Mouse (Mus musculus) small intestine, adult 2 months (tissue): ENCODE results near the gene Ccdc87. TPM values are rescaled to one million over a fixed set of nuclear protein-coding genes. Genes with fewer than 3 reads are reported as not detected.
"Not testable (repeated sequence)": the region's sequence is repeated elsewhere in the genome, so short reads cannot be mapped to it uniquely, and the experiment has no call there.

Experiments used
- H3K27ac ChIP-seq: fragments of 200-500 bp; 2 replicates; pipeline ENCODE4 v1.5.1; 2012; ENCODE audit warnings: low read depth, low read length, control low read depth, inconsistent platforms; ENCODE audit not compliant: insufficient read depth
- H3K27me3 ChIP-seq: fragments of 200-500 bp; 2 replicates; pipeline ENCODE4 v1.6.1; 2012; ENCODE audit warnings: mild to moderate bottlenecking, moderate library complexity, low read length, inconsistent platforms; ENCODE audit not compliant: control insufficient read depth, insufficient read depth
- H3K36me3 ChIP-seq: fragments of 200-500 bp; 2 replicates; pipeline ENCODE4 v1.6.1; 2012; ENCODE audit warnings: mild to moderate bottlenecking, low read length, control low read depth, inconsistent platforms; ENCODE audit not compliant: control insufficient read depth, insufficient read depth
- H3K4me1 ChIP-seq: fragments of 200-500 bp; 2 replicates; pipeline ENCODE4 v1.6.1; 2012; ENCODE audit warnings: low read length, inconsistent platforms, mixed read lengths; ENCODE audit not compliant: control insufficient read depth, insufficient read depth, insufficient read length
- H3K4me3 ChIP-seq: fragments of 200-500 bp; 2 replicates; pipeline ENCODE4 v1.5.1; 2012; ENCODE audit warnings: low read depth, mild to moderate bottlenecking, control low read depth, inconsistent platforms, low read length, moderate library complexity
- CTCF ChIP-seq: fragments of 200-500 bp; IDR thresholded peaks from 2 replicates; pipeline ENCODE4 v1.5.1; 2012; ENCODE audit warnings: low read depth, mild to moderate bottlenecking, control low read depth, inconsistent platforms, low read length, moderate library complexity, mixed read lengths; ENCODE audit not compliant: insufficient replicate concordance, insufficient read length; ENCODE audit errors: extremely low read depth
- POLR2A ChIP-seq: fragments of 200-500 bp; IDR thresholded peaks from 2 replicates; pipeline ENCODE4 v1.6.1; 2012; ENCODE audit warnings: low read depth, mild to moderate bottlenecking, control low read depth, inconsistent platforms, low read length, moderate library complexity
- WGBS: fragments of 180-500 bp; shearing (Covaris S2); methylation state at CpG from one replicate; pipeline ENCODE4 v1.1.7; 2018; 5-methylcytosine and 5-hydroxymethylcytosine counted together
- polyA plus RNA-seq: library from polyadenylated mRNA; depleted of rRNA; stranded (reverse); fragments of >200 nt; gene quantifications from 2 replicates; pipeline ENCODE4 v1.2.3, GENCODE M21; 2012

Ccdc87 gene
- polyA plus RNA-seq, 1 experiment, result 0.11 TPM

DNA sequence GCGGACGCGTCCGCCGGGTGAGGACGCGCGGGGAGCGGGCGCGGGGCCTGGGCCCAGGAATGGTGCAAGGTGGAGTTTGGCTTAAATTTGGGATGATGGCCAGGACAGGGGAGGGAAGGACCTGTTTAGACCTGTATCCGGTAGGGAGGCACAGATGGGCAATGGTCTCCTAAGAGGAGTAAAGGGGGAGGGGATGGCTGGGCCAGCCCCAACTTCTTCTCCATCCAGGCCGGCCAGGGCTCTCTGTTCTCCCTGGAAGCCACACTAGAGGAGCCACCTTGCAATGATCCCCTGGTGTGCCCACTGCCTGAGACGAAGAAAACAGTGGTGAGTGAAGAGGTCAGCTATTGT, 16.3 kb downstream of the Ccdc87 start:
- H3K4me1 ChIP-seq, result peaks cover 2% of the 10 kb centered on the region; the same call in 1 of the 2 replicates
- peak overlapping the region; percentile 63 for H3K4me3 ChIP-seq
- no peak overlapping the region for H3K27ac ChIP-seq
- 6% methylated on average over 14 of the region's 14 CpGs for WGBS
- no peaks in the 10 kb centered on the region for H3K36me3 ChIP-seq
- TF ChIP-seq POLR2A, result no peak
- TF ChIP-seq CTCF, result no peak
- H3K27me3 ChIP-seq, result no peaks in the 10 kb centered on the region

DNA sequence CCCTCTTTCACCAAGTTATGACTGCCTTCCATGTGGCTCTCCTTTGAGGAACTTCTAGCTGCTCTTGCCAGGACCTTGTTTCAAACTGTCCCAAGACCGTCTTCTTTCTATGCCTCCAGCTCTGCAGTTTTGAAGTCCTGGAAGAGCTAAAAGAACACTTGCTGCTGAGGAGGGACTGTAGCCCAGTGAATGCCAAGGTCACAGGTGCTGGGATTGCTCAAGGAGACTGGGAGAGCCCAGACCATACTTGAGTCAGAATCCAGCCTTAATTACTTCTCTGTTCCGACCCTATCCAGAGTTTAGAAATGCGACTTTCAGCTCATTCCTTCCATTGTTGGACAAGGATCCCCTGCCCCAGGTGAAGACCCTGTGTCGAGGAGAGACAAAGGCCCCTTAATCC, 16.8 kb downstream of the Ccdc87 start:
- Histone ChIP-seq H3K4me1 (peaks cover 2% of the 10 kb centered on the region; the same call in 1 of the 2 replicates), H3K27ac (no peak overlapping the region), H3K36me3 (no peaks in the 10 kb centered on the region), H3K4me3 (no peak overlapping the region), H3K27me3 (no peaks in the 10 kb centered on the region)
- TF ChIP-seq POLR2A, result no peak
- WGBS, result 84% methylated on average over 4 of the region's 4 CpGs

DNA sequence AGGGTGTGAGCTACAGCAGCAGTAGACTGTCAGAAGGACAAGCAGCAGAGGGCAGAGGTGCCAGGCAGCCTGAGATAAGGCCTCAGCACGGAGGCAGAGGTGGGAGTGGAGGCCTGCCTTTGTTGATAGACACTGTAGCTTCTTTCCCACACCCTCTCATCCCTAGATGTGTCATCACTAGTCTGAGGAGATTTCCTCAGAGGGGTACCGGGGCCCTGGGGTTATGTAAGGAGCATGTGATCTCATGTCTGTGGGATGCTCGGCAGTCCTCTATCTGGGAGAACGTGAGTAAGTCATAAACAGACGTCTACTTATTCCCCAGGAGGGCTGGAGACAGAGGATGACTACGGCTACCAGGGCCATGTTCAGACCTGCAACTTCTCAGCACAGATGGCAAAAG, 19.9 kb downstream of the Ccdc87 start:
- Histone ChIP-seq H3K27me3 (no peaks in the 10 kb centered on the region), H3K4me3 (no peak overlapping the region), H3K27ac (no peak overlapping the region), H3K36me3 (no peaks in the 10 kb centered on the region), H3K4me1 (peaks cover 2% of the 10 kb centered on the region; the same call in 1 of the 2 replicates)
- 57% methylated on average over 6 of the region's 6 CpGs for WGBS
- TF ChIP-seq POLR2A, result no peak
- no peak for TF ChIP-seq CTCF

DNA sequence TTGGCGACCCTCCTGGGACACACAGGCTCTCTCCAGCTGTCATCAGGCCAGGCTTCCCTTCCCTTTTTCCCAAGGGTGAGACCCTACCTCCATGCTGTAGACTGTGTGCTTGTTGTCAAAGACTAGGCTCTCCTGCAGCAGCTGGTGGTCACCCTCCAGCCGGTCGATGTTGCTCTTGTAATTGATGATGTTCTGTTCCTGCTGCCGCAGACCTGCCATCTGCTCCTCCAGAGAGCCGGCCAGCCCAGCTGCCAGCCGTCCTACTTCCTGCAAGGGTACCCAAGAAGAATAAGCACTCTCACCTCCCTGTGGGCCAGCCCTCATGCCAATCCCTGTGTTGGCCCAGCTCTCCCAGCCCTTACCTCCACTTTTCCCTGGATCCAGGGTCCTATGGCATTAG, 23.9 kb downstream of the Ccdc87 start:
- Histone ChIP-seq H3K36me3 (no peaks in the 10 kb centered on the region), H3K4me3 (no peak overlapping the region), H3K4me1 (no peaks in the 10 kb centered on the region; the same call in 1 of the 2 replicates), H3K27me3 (no peaks in the 10 kb centered on the region), H3K27ac (no peak overlapping the region)
- 74% methylated on average over 6 of the region's 6 CpGs for WGBS
- TF ChIP-seq POLR2A (no peak), CTCF (no peak)

DNA sequence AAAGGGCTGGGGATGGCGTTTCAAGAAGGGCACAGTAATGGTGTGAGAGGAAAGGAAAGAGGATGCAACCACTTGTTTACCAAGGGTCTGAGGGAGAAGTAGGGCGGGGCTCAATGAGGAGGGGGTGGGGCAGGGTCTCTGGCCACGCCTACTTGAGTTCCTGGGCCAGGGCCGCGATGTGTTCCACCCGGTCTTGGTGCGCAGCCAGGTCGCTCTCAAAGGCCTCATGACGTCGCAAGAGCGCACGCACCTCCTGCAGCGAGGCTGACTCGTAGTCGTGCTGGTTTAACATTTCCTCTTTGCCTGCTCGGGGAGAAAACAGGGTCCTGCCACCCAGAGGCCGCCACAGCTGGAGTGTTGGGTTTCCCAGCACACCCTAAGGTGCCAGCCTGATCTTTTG, 26.0 kb downstream of the Ccdc87 start:
- TF ChIP-seq CTCF (no peak), POLR2A (no peak)
- Histone ChIP-seq H3K27ac (no peak overlapping the region), H3K4me1 (no peaks in the 10 kb centered on the region; the same call in 1 of the 2 replicates), H3K36me3 (no peaks in the 10 kb centered on the region), H3K4me3 (no peak overlapping the region), H3K27me3 (no peaks in the 10 kb centered on the region)
- 4% methylated on average over 17 of the region's 17 CpGs for WGBS

DNA sequence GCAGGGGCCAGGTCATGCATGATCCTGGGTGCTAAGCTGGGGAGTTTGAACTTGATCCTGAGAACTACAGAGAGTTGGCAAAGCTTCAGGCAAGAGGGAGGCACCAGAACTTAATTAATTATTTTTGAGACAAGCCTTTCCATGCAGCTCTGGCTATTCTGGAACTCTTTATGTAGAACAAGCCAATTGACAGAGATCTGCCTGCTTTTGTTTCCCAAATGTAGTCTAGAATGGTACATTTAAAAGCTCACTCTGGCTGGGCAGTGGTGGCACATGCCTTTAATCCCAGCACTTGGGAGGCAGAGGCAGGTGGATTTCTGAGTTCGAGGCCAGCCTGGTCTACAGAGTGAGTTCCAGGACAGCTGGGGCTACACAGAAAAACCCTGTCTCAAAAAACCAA, 35.4 kb downstream of the Ccdc87 start:
- not testable (repeated sequence) for H3K27ac ChIP-seq, H3K36me3 ChIP-seq, H3K27me3 ChIP-seq, H3K4me1 ChIP-seq, H3K4me3 ChIP-seq
- 84% methylated on average over 1 of the region's 1 CpGs for WGBS

DNA sequence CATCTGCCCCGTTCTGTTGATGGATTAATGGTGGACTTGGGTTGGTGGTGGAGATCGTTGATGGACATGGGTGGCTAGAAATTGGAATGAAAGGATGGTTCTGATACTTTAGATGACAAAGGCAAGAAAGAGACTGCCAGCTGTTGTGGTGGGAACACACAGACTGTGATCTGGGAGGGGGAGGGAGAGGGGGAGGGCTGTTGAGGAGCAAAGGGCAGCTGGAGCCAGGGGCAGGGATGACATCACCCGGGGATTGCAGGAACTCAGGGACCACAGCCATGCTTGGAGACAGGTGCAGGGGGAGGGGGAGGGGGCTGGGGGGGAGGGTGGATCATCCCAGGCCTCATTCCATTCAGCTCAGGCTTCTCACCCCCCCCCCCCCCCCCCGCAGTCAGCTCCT, 37.1 kb downstream of the Ccdc87 start:
- TF ChIP-seq POLR2A (no peak), CTCF (no peak)
- H3K4me1 ChIP-seq, result peaks cover 6% of the 10 kb centered on the region

DNA sequence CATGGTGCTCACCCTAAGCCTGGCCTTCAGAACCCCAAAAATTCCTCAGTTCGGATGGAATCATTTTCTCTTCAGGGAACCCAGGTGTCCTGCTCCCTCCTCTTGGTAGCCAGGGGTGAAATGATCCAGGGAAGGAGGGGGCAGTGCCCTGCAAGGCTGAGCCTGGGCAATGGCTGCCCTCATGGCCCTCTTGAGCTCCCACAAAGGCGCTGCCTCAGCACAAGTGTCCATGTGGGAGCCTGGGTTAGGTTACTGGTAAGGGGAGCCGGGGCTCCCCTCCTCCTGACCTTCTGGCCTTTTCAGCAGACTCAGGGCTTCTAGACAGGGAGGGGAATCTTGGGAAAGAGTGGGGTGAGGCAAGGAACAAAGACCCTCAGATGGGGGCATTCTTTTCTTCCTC, 37.6 kb downstream of the Ccdc87 start:
- TF ChIP-seq POLR2A (no peak), CTCF (no peak)
- Histone ChIP-seq H3K4me3 (no peak overlapping the region), H3K36me3 (no peaks in the 10 kb centered on the region), H3K27ac (no peak overlapping the region), H3K27me3 (0 out of 2 replicates have a peak, but pooled peaks cover 2% of the 10 kb centered on the region), H3K4me1 (peaks cover 6% of the 10 kb centered on the region)
- 72% methylated on average over 3 of the region's 3 CpGs for WGBS

More for the DNA sequence above, 37.1 kb downstream of the Ccdc87 start:
- Histone ChIP-seq H3K36me3 (no peaks in the 10 kb centered on the region), H3K4me3 (no peak overlapping the region), H3K27ac (no peak overlapping the region), H3K27me3 (0 out of 2 replicates have a peak, but pooled peaks cover 2% of the 10 kb centered on the region)
- 51% methylated on average over 4 of the region's 4 CpGs for WGBS
